Mouse (Mus musculus): Measurements from ENCODE around the gene Zfand5. TPM values are rescaled to one million over a fixed set of nuclear protein-coding genes. Genes with fewer than 3 reads are reported as not detected.
"Not testable (repeated sequence)": the region's sequence is repeated elsewhere in the genome, so short reads cannot be mapped to it uniquely, and the experiment has no call there.

Gene Zfand5
- total RNA-seq, 1 experiment, result 54.5 TPM

DNA sequence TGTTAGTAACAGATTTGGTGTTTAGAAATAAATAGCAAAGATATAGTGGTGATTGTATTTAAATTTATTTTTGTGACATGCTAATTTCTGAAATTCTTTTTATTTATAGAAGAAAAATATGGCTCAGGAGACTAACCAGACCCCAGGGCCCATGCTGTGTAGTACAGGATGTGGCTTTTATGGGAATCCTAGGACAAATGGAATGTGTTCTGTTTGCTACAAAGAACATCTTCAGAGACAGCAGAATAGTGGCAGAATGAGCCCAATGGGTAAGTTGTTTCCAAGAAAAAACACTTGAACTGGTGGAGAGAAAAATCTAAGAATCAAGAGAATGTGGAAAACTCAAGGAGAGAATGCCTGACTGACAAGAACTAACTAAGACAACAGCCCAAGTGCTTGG lies 4.2 kb downstream of the Zfand5 start:
- TF ChIP-seq CHD2 (IDR thresholded peaks at IDR 0.05; ENCODE audit: low read depth, low read length) (no peak), ZNF384 (IDR thresholded peaks at IDR 0.05; ENCODE audit: low read depth, low read length) (no peak), HCFC1 (IDR thresholded peaks at IDR 0.05; ENCODE audit: borderline replicate concordance, insufficient read depth, low read length) (no peak)
- H3K36me3 ChIP-seq (ENCODE audit: control insufficient read depth, insufficient read depth, low read length, poor library complexity, severe bottlenecking), result peaks cover 5% of the 10 kb centered on the region
- no peak for DNase-seq (ENCODE audit: low read depth, low spot score)
- in situ Hi-C loops (cut with MboI; ENCODE audit: low sequenced_read_pairs in 2 of 2, unreplicated experiment in 2 of 2), result no loop called here
- peaks cover 0 to 6% of the 10 kb centered on the region in 2 experiments; a peak in 1 of 4 replicates for H3K4me1 ChIP-seq (ENCODE audit: control insufficient read depth in 2 of 2, insufficient read depth in 2 of 2, low read length in 2 of 2, poor library complexity in 1 of 2)
- H3K9me3 ChIP-seq (ENCODE audit: control insufficient read depth, insufficient read depth, low read depth, low read length), result no peaks in the 10 kb centered on the region
- H3K27ac ChIP-seq (ENCODE audit: insufficient read depth, low read depth, low read length, poor library complexity, severe bottlenecking), result no peak overlapping the region
- no peak overlapping the region for H3K9ac ChIP-seq (ENCODE audit: insufficient read depth, low read depth, low read length, poor library complexity, severe bottlenecking)
- H3K4me3 ChIP-seq (ENCODE audit: insufficient read depth in 1 of 2, low read depth in 1 of 2, low read length in 2 of 2, poor library complexity in 1 of 2, severe bottlenecking in 1 of 2), result no peak overlapping the region

DNA sequence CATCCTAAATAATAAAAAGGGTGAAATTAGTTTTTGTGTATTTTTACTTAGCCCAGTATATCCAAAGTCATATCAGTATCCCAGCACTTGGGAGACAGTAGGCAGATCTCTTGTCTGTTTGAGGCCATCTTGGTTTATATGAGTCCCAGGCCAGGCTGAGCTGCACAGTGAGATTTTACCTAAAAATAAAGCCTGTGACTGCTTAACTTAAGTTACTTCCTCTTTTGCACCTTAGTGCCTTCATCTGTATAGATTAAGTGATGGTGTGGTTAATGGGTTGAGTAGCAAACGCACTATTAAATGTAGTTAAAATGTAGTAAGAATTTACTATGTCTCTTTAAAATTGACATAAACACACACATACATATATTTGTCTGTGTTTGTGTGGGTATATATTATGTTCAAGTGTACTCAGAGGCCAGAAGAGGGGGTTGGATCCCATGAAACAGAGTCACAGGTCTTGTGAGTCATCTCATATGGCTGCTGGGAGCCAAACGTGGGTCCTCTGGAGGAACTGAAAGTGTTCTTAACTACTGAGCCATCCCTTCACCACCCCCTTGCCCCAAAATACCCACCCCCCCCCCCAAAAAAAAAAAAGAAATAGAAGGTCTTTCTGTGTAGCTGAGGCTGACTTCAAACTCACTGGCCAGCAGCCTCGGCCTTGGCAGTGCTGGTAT lies 14.5 kb downstream of the Zfand5 start:
- Histone ChIP-seq H3K27ac (ENCODE audit: insufficient read depth, low read depth, low read length, poor library complexity, severe bottlenecking) (no peak overlapping the region), H3K4me3 (ENCODE audit: insufficient read depth in 1 of 2, low read depth in 1 of 2, low read length in 2 of 2, poor library complexity in 1 of 2, severe bottlenecking in 1 of 2) (no peak overlapping the region), H3K9ac (ENCODE audit: insufficient read depth, low read depth, low read length, poor library complexity, severe bottlenecking) (no peak overlapping the region), H3K4me1 (ENCODE audit: control insufficient read depth in 2 of 2, insufficient read depth in 2 of 2, low read length in 2 of 2, poor library complexity in 1 of 2) (no peaks in the 10 kb centered on the region), H3K9me3 (ENCODE audit: control insufficient read depth, insufficient read depth, low read depth, low read length) (no peaks in the 10 kb centered on the region), H3K36me3 (ENCODE audit: control insufficient read depth, insufficient read depth, low read length, poor library complexity, severe bottlenecking) (no peaks in the 10 kb centered on the region)
- DNase-seq (ENCODE audit: low read depth, low spot score), result no peak
- TF ChIP-seq ZNF384 (IDR thresholded peaks at IDR 0.05; ENCODE audit: low read depth, low read length) (no peak), HCFC1 (IDR thresholded peaks at IDR 0.05; ENCODE audit: borderline replicate concordance, insufficient read depth, low read length) (no peak)
- in situ Hi-C loops (cut with MboI; ENCODE audit: low sequenced_read_pairs in 2 of 2, unreplicated experiment in 2 of 2), result no loop called here

DNA sequence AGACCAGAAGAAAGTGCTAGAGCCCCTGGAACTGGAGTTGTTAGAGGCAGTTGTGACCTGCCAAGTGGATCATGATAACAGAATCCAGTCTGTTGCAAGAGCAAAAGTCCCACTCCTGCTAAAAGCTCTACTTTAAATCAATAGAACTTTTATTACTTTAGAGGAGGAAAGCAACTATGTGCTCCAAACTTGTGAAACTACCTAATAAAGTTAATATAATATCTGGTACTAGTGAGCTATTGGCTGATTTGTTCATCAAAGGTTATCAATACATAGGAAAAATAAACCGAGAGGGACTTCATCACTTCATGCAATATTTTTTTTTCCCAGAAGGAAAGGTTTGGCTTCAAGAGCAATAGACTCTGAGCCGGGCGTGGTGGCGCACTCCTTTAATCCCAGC lies 25.3 kb downstream of the Zfand5 start:
- DNase-seq (ENCODE audit: low read depth, low spot score), result no peak
- Histone ChIP-seq H3K27ac (ENCODE audit: insufficient read depth, low read depth, low read length, poor library complexity, severe bottlenecking) (no peak overlapping the region), H3K4me1 (ENCODE audit: control insufficient read depth in 2 of 2, insufficient read depth in 2 of 2, low read length in 2 of 2, poor library complexity in 1 of 2) (no peaks in the 10 kb centered on the region), H3K36me3 (ENCODE audit: control insufficient read depth, insufficient read depth, low read length, poor library complexity, severe bottlenecking) (no peaks in the 10 kb centered on the region), H3K9me3 (ENCODE audit: control insufficient read depth, insufficient read depth, low read depth, low read length) (no peaks in the 10 kb centered on the region), H3K9ac (ENCODE audit: insufficient read depth, low read depth, low read length, poor library complexity, severe bottlenecking) (no peak overlapping the region), H3K4me3 (ENCODE audit: insufficient read depth in 1 of 2, low read depth in 1 of 2, low read length in 2 of 2, poor library complexity in 1 of 2, severe bottlenecking in 1 of 2) (no peak overlapping the region)
- no peak for TF ChIP-seq CHD2 (IDR thresholded peaks at IDR 0.05; ENCODE audit: low read depth, low read length)
- TF ChIP-seq MAFK (IDR thresholded peaks at IDR 0.05; ENCODE audit: insufficient read depth, low read depth, low read length), result no peak
- no peak for TF ChIP-seq ZC3H11A (IDR thresholded peaks at IDR 0.05; ENCODE audit: borderline replicate concordance, low read depth, low read length)
- no peak for TF ChIP-seq ZNF384 (IDR thresholded peaks at IDR 0.05; ENCODE audit: low read depth, low read length)
- TF ChIP-seq HCFC1 (IDR thresholded peaks at IDR 0.05; ENCODE audit: borderline replicate concordance, insufficient read depth, low read length), result no peak
- in situ Hi-C loops (cut with MboI; ENCODE audit: low sequenced_read_pairs in 2 of 2, unreplicated experiment in 2 of 2), result no loop called here

DNA sequence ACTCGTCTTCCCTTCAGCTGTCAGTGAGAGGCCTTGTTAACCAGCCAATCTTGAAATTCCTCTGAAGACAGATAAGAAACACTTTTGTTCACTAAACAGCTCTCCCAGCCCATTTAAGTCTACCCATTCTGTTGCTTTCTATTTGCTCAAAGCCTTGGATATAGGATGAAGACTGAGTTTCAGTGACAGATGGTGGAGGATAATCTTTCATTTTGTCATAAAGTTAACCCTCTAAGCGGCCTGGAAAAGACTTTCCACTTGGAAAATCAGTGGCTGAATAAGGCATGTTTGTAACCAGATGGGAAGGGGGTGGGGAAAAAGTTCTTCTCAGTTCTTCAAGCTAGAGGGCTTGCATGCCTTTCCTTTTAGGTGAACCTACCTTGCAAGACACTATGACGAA lies 29.7 kb downstream of the Zfand5 start:
- H3K4me1 ChIP-seq (ENCODE audit: control insufficient read depth in 2 of 2, insufficient read depth in 2 of 2, low read length in 2 of 2, poor library complexity in 1 of 2), result no peaks in the 10 kb centered on the region
- no peaks in the 10 kb centered on the region for H3K36me3 ChIP-seq (ENCODE audit: control insufficient read depth, insufficient read depth, low read length, poor library complexity, severe bottlenecking)
- TF ChIP-seq MAFK (IDR thresholded peaks at IDR 0.05; ENCODE audit: insufficient read depth, low read depth, low read length) (no peak), HCFC1 (IDR thresholded peaks at IDR 0.05; ENCODE audit: borderline replicate concordance, insufficient read depth, low read length) (no peak), CHD2 (IDR thresholded peaks at IDR 0.05; ENCODE audit: low read depth, low read length) (no peak)
- H3K9me3 ChIP-seq (ENCODE audit: control insufficient read depth, insufficient read depth, low read depth, low read length), result no peaks in the 10 kb centered on the region
- in situ Hi-C loops (cut with MboI; ENCODE audit: low sequenced_read_pairs in 2 of 2, unreplicated experiment in 2 of 2), result no loop called here
- no peak overlapping the region for H3K4me3 ChIP-seq (ENCODE audit: insufficient read depth in 1 of 2, low read depth in 1 of 2, low read length in 2 of 2, poor library complexity in 1 of 2, severe bottlenecking in 1 of 2)
- no peak for DNase-seq (ENCODE audit: low read depth, low spot score)
- no peak overlapping the region for H3K27ac ChIP-seq (ENCODE audit: insufficient read depth, low read depth, low read length, poor library complexity, severe bottlenecking)
- no peak overlapping the region for H3K9ac ChIP-seq (ENCODE audit: insufficient read depth, low read depth, low read length, poor library complexity, severe bottlenecking)

DNA sequence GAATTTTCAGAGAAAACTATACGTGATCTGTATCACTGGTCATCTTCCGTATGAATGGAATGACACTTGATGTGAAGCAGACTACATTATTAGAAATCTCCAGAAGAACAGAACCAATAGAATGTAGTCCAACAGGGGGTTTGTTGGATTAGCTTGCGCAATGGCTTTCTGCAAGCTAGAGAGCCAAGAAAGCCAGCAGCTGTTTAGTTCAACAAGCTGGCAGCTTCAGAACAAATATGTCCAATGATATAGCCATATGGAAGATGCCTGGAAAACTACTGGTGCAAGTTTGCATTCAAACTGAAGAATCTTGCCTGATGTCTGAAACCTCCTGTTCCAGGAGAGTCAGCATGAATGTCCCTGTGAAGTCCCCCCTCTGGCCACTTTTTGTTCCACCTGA lies 35.7 kb downstream of the Zfand5 start:
- TF ChIP-seq MAFK (IDR thresholded peaks at IDR 0.05; ENCODE audit: insufficient read depth, low read depth, low read length), result no peak
- TF ChIP-seq HCFC1 (IDR thresholded peaks at IDR 0.05; ENCODE audit: borderline replicate concordance, insufficient read depth, low read length), result no peak
- no peak for TF ChIP-seq ZNF384 (IDR thresholded peaks at IDR 0.05; ENCODE audit: low read depth, low read length)
- TF ChIP-seq CHD2 (IDR thresholded peaks at IDR 0.05; ENCODE audit: low read depth, low read length), result no peak
- TF ChIP-seq ZC3H11A (IDR thresholded peaks at IDR 0.05; ENCODE audit: borderline replicate concordance, low read depth, low read length), result no peak
- Histone ChIP-seq H3K36me3 (ENCODE audit: control insufficient read depth, insufficient read depth, low read length, poor library complexity, severe bottlenecking) (no peaks in the 10 kb centered on the region), H3K9me3 (ENCODE audit: control insufficient read depth, insufficient read depth, low read depth, low read length) (no peaks in the 10 kb centered on the region), H3K4me1 (ENCODE audit: control insufficient read depth in 2 of 2, insufficient read depth in 2 of 2, low read length in 2 of 2, poor library complexity in 1 of 2) (no peaks in the 10 kb centered on the region), H3K9ac (ENCODE audit: insufficient read depth, low read depth, low read length, poor library complexity, severe bottlenecking) (no peak overlapping the region), H3K27ac (ENCODE audit: insufficient read depth, low read depth, low read length, poor library complexity, severe bottlenecking) (no peak overlapping the region), H3K4me3 (ENCODE audit: insufficient read depth in 1 of 2, low read depth in 1 of 2, low read length in 2 of 2, poor library complexity in 1 of 2, severe bottlenecking in 1 of 2) (no peak overlapping the region)
- in situ Hi-C loops (cut with MboI; ENCODE audit: low sequenced_read_pairs in 2 of 2, unreplicated experiment in 2 of 2), result no loop called here
- no peak for DNase-seq (ENCODE audit: low read depth, low spot score)

DNA sequence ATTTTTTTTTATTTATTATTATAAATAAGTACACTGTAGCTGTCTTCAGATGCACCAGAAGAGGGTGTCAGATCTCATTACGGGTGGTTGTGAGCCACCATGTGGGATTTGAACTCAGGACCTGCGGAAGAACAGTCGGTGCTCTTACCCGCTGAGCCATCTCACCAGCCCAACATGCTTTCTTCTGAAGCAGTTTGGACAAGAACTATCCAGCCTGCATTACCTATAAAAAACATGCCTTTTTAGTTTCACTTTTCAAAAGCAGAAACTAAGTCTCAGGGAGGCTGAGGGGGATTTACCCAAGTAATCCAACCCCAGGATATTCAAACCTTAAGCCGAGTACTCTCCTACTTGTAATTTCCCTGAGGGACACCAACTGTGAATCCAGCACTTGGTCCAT lies 38.3 kb downstream of the Zfand5 start:
- H3K36me3 ChIP-seq (ENCODE audit: control insufficient read depth, insufficient read depth, low read length, poor library complexity, severe bottlenecking); H3K4me1 ChIP-seq (ENCODE audit: control insufficient read depth in 2 of 2, insufficient read depth in 2 of 2, low read length in 2 of 2, poor library complexity in 1 of 2); DNase-seq (ENCODE audit: low read depth, low spot score); H3K4me3 ChIP-seq (ENCODE audit: insufficient read depth in 1 of 2, low read depth in 1 of 2, low read length in 2 of 2, poor library complexity in 1 of 2, severe bottlenecking in 1 of 2); in situ Hi-C loops (cut with MboI; ENCODE audit: low sequenced_read_pairs in 2 of 2, unreplicated experiment in 2 of 2); H3K9ac ChIP-seq (ENCODE audit: insufficient read depth, low read depth, low read length, poor library complexity, severe bottlenecking); H3K9me3 ChIP-seq (ENCODE audit: control insufficient read depth, insufficient read depth, low read depth, low read length); H3K27ac ChIP-seq (ENCODE audit: insufficient read depth, low read depth, low read length, poor library complexity, severe bottlenecking): not testable (repeated sequence)

Measured in ES-E14 (cell line).